Mouse (Mus musculus) megakaryocyte, embryonic 14.5 days (primary cell): ENCODE results near the gene Mrpl10.

Experiments
- FLI1 ChIP-seq: IDR thresholded peaks from 2 replicates; pipeline ENCODE4 v1.6.1; 2012; ENCODE audit warnings: low read length, inconsistent platforms, mixed read lengths
- GATA1 ChIP-seq: IDR thresholded peaks from 3 replicates; pipeline ENCODE4 v1.6.1; 2012; ENCODE audit warnings: mixed read lengths, low read length, inconsistent platforms, borderline replicate concordance

- TF ChIP-seq GATA1 (no peak; the same call in 2 of the 3 replicates), FLI1 (no peak)
Observed at GRCm38 (mm10) chr11:97029686-97030417, 11.5 kb upstream of the Mrpl10 start, which contains the start of gene Scrn2.
